Mouse (Mus musculus) adrenal gland, postnatal 25 days (tissue): Measurements from ENCODE around the gene Srgap1. TPM values are rescaled to one million over a fixed set of nuclear protein-coding genes. Genes with fewer than 3 reads are reported as not detected.
A peak's percentile ranks its signal among the peaks of the same experiment; 100 is the strongest.

Experiments used
- DNase-seq: peaks from one replicate; pipeline ENCODE4 v3.0.0; 2021; ENCODE audit warnings: mixed read lengths
- total RNA-seq: library from RNA; stranded (reverse); gene quantifications from 2 replicates; pipeline ENCODE4 v1.2.3, GENCODE M21; 2021

Srgap1 gene
- total RNA-seq, 1 experiment from 2014 or later: 2.3 TPM

DNA sequence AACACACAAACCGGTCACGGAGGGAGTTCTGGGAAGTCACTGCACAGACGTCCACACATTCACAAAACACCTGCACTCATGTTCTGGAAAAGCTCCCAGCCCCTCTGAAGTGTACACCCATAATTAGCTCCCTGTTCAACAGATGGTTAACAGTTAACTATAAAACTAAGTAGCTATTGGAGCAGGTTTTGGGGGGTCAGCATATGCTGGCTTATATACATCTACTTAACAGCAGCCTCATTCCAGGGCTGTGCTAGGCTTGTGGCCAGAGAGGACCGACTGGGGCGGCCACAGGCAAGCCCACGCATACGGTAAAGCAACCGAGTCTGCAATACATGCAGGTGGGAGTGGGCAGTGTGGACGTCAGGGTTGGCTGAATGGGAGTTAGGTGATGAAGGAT is 169.2 kb downstream of the Srgap1 start:
- no peak for DNase-seq

DNA sequence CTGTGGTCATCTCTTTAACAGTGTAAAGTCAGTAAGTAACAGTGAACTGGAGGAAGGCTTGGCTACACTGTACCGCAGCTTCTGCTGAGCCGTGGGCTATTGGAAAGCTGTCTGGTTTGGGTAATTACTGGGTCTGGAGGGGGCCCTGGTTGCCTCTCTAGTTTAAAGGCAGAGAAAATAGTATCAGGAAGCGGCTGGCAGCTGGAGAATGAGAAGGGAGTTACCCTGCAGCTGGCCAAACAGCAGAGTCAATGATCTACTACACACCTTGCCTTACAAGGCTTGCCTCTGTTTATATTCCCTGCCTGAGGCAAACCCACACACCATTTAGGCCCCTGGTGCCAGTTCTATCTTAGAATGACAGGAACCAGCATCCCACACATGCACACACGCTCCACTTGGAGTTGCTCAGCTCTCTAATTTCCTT is 174.0 kb downstream of the Srgap1 start:
- no peak for DNase-seq

DNA sequence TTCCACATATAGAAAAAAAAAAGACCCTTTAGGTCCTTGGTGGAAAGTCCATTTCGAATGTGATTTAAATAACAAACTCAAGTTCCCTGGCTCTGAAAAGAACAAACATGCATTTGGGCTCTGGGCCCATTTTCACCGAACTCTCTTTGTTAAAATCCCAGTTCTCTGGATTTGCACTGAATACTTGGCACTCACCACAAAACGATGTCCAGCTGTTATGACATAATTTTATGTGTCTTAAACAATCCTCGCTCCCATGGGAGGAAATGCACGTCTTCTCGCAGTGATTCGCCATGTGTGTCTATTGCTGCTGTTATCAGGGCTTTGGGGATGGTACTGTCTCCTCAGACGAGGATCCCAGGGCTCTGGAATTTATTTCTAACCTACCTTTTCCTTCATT is 177.2 kb downstream of the Srgap1 start:
- no peak for DNase-seq

- no peak for DNase-seq
Observed at GRCm38 (mm10) chr10:121868255-121868654, 178.9 kb downstream of the Srgap1 start.

GRCm38 (mm10) chr10:121865503-121866239 is 181.4 kb downstream of the Srgap1 start:
- no peak for DNase-seq

DNA sequence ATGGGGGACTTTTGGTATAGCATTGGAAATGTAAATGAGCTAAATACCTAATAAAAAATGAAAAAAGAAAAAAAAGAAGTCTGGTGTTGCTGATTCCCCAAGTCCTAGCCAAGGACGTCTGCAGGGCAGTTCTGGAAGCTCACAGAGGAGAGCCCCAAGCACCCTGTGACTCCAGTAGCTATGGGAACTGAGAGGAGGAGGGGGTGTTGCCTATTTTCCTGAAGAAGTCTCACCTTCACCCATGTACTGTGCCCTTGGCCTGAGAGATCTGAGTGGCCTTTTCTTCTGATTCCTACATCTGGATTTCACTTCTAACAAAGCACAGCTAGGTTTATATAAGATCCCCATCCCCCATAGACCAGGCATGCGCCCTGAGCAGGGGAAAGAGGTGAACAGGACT is 186.2 kb downstream of the Srgap1 start:
- no peak for DNase-seq

DNA sequence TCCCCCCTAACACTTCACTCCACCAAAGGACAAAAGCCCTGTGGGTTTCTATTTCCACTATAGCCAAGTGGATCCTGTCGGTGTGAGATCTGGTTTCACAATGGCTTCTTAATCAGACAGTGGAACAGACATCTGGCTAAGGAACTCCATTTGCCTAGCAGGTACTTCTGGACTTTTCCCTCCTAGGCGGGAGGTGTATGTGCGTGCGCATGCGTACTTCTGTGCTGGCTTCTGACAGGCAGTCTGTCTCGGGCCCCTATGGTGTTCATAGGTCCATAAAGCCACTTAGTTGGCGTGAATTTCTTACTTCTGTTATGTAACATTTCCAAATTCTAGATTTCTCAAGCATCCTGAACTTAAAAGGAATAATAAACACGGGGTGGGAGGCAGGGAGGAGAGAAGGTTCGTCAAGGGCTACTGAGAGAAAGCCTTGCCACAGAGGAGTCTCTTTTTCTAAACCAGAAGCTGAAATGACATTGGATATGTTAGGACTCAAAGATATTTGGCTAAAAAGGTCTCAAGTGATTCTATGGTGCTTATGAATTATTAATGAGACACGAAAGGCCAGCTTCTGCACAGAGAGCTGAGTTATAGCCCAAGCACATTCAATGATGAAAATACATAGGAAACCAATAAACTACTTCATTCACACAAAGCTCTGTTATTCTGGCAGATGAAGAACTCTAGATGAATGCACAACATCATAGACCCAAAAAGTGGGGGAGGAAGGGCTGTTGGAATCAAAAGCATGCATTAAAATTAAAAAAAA is 187.1 kb downstream of the Srgap1 start:
- no peak for DNase-seq

DNA sequence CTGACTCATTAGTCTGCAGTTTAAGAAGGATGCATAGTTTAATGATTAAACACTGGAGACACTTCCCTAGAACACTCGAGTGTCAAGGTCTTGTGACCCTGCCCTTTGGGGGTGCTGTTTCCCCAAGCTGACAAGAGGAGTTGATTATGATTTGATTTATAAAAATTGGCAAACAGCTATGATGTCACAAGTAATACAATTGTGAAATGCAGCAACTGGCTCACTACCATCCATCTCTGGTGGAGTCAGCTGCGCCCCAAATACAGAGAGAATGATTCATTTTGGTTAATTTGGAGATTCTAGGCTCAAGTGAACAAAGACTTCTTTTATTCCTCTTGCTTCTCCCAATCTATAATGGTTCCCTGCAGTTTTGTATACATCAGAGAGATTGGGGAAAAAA is 188.2 kb downstream of the Srgap1 start:
- DNase-seq: no peak

DNA sequence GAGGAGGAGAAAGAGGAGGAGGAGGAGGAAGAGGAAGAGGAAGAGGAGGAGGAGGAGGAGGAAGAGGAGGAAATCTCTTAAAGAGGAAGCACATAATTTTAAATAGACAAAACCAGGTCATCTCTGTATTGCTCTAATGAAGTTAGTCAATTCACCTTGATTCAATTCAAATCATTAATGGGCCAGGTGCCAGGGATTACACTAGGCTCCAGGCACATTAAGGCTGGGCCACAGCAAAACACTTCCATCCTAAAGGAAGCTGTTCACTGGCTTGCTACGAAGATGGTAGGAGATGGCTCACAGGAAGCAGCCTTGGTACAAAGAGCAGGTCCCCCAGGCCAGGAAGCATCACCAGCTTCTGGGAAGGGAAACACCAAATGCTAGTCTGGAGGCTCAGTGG is 189.0 kb downstream of the Srgap1 start:
- no peak for DNase-seq

GRCm38 (mm10) chr10:121855863-121856446 is 191.2 kb downstream of the Srgap1 start:
- no peak for DNase-seq

DNA sequence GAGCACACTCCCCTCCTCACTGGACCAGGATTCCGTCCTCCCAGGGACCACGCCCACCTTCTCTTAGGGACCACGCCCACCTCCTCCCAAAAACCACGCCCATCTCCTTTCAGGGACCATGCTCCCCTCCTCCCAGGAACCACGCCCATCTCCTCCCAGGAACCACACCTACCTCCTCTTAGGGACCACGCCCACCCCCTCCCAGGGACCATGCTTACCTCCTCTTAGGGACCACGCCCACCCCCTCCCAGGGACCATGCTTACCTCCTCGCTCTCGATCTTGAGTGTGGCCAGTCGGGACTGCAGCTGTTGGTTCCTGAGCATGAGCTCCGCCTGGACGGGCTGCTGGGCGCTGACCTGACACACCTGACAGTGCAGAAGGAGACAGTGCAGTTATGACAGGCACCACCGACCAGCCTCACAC is 193.7 kb downstream of the Srgap1 start:
- no peak for DNase-seq

DNA sequence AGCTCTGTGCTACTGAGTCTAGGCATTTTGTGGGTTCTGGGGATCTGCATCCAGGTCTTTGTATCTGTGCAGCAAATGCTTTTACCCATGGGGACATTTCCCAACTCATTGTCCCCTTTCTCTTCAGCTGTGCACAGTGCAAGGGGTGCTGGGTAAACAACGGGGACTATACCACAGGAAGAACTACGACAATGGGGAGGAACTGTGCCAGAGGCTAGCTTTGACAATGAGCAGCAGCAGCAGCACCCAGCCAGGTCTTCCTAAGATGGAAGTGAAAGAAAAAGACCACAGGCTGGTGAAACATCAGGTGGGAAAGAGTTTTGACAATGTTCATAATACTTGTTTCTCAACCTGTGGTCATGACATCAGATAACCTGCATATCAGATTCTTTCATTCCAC is 197.6 kb downstream of the Srgap1 start:
- DNase-seq: no peak

GRCm38 (mm10) chr10:121845677-121846076 is 201.4 kb downstream of the Srgap1 start:
- DNase-seq: no peak

DNA sequence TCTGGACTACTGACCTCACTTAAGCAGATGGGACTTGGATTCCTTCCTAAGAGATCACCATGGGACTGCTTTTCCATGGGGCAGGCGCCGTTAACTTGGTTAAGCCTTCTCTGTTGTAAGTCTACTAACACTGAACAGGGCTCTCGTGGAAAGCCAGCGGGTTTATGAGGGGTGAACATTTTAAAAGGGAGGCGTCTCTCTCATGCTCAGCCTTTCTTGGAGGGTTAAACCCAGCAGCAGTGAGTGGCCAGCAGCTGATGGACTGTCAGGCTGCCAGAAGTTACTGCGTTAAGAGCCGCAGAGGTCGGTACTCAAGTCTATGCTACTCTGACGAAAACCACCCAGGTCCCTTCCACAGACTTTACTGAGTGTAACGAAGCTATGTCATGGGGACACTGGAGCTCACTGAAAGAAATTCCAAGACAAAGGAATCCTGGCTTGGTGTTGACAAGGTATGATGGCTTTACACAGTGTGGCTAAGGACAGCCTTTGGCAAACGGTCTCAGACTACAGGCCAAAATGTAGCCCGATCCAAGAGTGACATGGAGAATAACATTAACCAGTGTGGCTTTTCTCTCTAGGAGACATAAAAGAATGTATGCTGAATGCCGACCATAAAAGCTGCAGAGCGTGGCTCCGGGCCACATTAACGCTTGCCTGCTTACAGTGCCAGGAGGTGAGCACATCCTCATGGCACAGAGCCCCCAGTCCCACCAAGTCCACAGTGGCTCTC is 209.8 kb downstream of the Srgap1 start:
- DNase-seq: no peak

DNA sequence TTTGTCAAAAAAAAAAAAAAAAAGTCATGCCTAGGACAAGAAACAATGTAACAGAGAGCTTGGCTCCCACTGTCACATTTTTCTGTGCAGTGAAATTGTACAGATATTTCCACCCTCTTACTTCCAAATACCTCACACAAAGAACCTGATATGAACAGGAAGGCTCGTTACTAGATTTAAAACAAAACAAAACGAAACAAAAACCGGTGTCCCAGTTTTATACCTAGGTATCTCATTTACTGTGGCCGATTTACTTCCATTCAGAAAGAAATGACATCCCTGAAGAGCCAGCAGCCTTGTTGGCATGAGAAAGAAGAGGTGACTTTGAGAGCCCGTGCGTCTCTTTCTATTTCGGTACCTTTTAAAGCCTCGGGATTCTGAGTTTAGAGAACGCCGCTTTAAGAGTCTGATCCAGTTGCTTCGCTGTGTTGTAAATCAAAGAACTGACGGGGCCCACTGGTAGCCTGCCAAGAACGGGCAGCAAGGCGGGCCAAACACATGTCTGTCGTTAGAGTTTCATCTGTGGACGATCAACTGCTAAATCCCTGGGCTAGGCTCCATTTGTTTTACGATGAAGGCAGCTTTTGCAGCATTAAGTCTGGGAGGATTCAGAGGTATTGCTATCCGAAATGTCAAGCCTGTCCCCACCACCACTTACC is 210.5 kb downstream of the Srgap1 start:
- peak; percentile 79 for DNase-seq

DNA sequence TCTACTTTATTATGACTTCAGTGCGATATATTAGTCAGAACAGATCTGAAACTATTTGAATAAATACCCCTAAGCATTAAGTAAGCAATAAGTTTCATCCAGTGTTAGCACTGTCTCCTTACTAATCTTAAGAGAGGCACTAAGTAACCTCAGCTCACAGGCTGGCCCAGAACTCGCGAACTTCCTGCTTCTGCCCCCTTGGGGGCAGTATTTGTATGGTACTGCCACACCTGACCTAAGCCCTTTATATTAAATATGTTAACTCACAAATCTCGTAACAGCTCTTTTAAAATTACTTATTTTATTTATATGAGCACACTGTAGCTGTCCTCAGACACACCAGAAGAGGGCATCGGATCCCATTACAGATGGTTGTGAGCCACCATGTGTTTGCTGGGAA is 213.7 kb downstream of the Srgap1 start:
- DNase-seq: no peak

- DNase-seq: no peak
Observed at GRCm38 (mm10) chr10:121830335-121831307, 216.5 kb downstream of the Srgap1 start.

GRCm38 (mm10) chr10:121829800-121830303 is 217.3 kb downstream of the Srgap1 start:
- DNase-seq: no peak

DNA sequence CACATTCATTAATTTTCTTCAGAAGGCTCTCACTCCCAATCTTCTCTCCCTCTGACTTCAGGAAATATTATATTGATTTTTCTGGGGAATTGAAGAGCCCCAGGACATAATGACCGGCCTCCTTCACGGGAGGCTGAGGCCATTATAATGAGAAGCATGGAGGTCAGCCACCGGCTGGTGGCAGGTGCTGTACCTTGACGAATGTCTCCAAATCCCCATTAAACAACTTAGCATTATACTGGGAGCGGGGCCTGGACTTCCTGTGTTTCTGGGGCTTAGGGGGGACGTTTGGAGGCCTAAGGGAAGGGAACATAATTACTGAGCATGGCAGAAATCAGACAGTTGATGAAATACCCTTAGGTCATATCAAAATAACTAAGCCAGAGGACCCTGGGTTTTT is 218.1 kb downstream of the Srgap1 start:
- no peak for DNase-seq

- no peak for DNase-seq
Observed at GRCm38 (mm10) chr10:121822674-121823073, 224.4 kb downstream of the Srgap1 start.

GRCm38 (mm10) chr10:121820846-121821245 is 226.3 kb downstream of the Srgap1 start:
- no peak for DNase-seq
